Mouse (Mus musculus) liver, embryonic 16.5 days (tissue): Measurements from ENCODE around the gene Sntb2. TPM values are rescaled to one million over a fixed set of nuclear protein-coding genes. Genes with fewer than 3 reads are reported as not detected.

Experiments
- polyA plus RNA-seq: library from polyadenylated mRNA; unstranded; fragments of >200 nt; fragmentation: Nextera tagmentation; extraction: Ambion mirVana; gene quantifications from 2 replicates; pipeline ENCODE4 v1.2.1, GENCODE M21; 2015

Sntb2 gene
- polyA plus RNA-seq, 1 experiment from 2014 or later, result 1.3 TPM

Other genes with a start within 250 kb of the Sntb2 start
- 0.02 and 0.04 TPM in 2 replicates for gene Has3, start 65.5 kb upstream of the Sntb2 start, polyA plus RNA-seq
- gene Utp4, start 42.1 kb upstream of the Sntb2 start, polyA plus RNA-seq, result 26.1 and 27.7 TPM in 2 replicates
- 20.4 and 20.9 TPM in 2 replicates for gene Vps4a, start 95.5 kb downstream of the Sntb2 start, polyA plus RNA-seq
- 13.5 and 14.7 TPM in 2 replicates for gene Pdf, start 112.9 kb downstream of the Sntb2 start, polyA plus RNA-seq
- gene Cog8, start 120.9 kb downstream of the Sntb2 start, polyA plus RNA-seq, result 14.1 and 14.6 TPM in 2 replicates
- gene Nip7, start 121.1 kb downstream of the Sntb2 start, polyA plus RNA-seq, result 25.9 and 34.2 TPM in 2 replicates
- gene Tmed6, start 129.9 kb downstream of the Sntb2 start, polyA plus RNA-seq, result 3.9 and 4.2 TPM in 2 replicates
- 5.5 and 6.0 TPM in 2 replicates for gene Terf2, start 160.8 kb downstream of the Sntb2 start, polyA plus RNA-seq
- 23.0 and 25.2 TPM in 2 replicates for gene Cyb5b, start 214.9 kb downstream of the Sntb2 start, polyA plus RNA-seq